Mouse (Mus musculus): ENCODE measurements at regions not wholly inside any gene's neighbourhood (a gene's known extent, or its start where the extent isn't known, plus 50 kb on each side); places are given as distances from the start of the nearest gene placed in this dataset.

- Histone ChIP-seq H3K4me1 (replicated peaks) (no peaks in the 10 kb centered on the region), H3K27ac (no peak overlapping the region), H3K9me3 (replicated peaks) (no peaks in the 10 kb centered on the region), H3K4me2 (no peak overlapping the region), H3K9ac (no peak overlapping the region), H3K27me3 (peaks cover 10% of the 10 kb centered on the region), H3K4me3 (no peak overlapping the region), H3K36me3 (no peaks in the 10 kb centered on the region)
- WGBS = 54% methylated on average over 9 of the region's 9 CpGs
- no peak for ATAC-seq (replicated peaks; ENCODE audit: insufficient number of reproducible peaks, insufficient read depth, low FRiP score, low read depth)
These were observed 76.7 kb downstream of the Trim29 start for GRCm38 (mm10) chr9:43387397-43387796.

GRCm38 (mm10) chr9:43389491-43390083, 78.9 kb downstream of the Trim29 start:
- ATAC-seq (replicated peaks; ENCODE audit: insufficient number of reproducible peaks, insufficient read depth, low FRiP score, low read depth) = no peak
- H3K9me3 ChIP-seq (replicated peaks) = no peaks in the 10 kb centered on the region
- WGBS = 48% methylated on average over 9 of the region's 9 CpGs
- no peaks in the 10 kb centered on the region for H3K36me3 ChIP-seq
- no peak overlapping the region for H3K9ac ChIP-seq
- H3K4me3 ChIP-seq = no peak overlapping the region
- H3K27me3 ChIP-seq = peaks cover 7% of the 10 kb centered on the region
- no peaks in the 10 kb centered on the region for H3K4me1 ChIP-seq (replicated peaks)
- no peak overlapping the region for H3K27ac ChIP-seq
- H3K4me2 ChIP-seq = no peak overlapping the region

- Histone ChIP-seq H3K4me1 (replicated peaks) (no peaks in the 10 kb centered on the region), H3K4me3 (no peak overlapping the region), H3K9ac (no peak overlapping the region), H3K36me3 (no peaks in the 10 kb centered on the region), H3K27me3 (no peaks in the 10 kb centered on the region), H3K27ac (no peak overlapping the region), H3K9me3 (replicated peaks) (no peaks in the 10 kb centered on the region), H3K4me2 (no peak overlapping the region)
- 55% methylated on average over 6 of the region's 6 CpGs for WGBS
- ATAC-seq (replicated peaks; ENCODE audit: insufficient number of reproducible peaks, insufficient read depth, low FRiP score, low read depth) = no peak
These were observed 81.9 kb downstream of the Trim29 start for GRCm38 (mm10) chr9:43392467-43393064.

GRCm38 (mm10) chr9:43394204-43394603, 83.6 kb downstream of the Trim29 start:
- H3K9me3 ChIP-seq (replicated peaks) = no peaks in the 10 kb centered on the region
- H3K27me3 ChIP-seq = no peaks in the 10 kb centered on the region
- H3K4me3 ChIP-seq = no peak overlapping the region
- no peak; the same call in 1 of the 2 replicates for ATAC-seq (replicated peaks; ENCODE audit: insufficient number of reproducible peaks, insufficient read depth, low FRiP score, low read depth)
- H3K4me1 ChIP-seq (replicated peaks) = no peaks in the 10 kb centered on the region
- no peak overlapping the region for H3K9ac ChIP-seq
- H3K27ac ChIP-seq = no peak overlapping the region
- H3K4me2 ChIP-seq = no peak overlapping the region
- 32% methylated on average over 5 of the region's 5 CpGs for WGBS
- no peaks in the 10 kb centered on the region for H3K36me3 ChIP-seq

- Histone ChIP-seq H3K27me3 (no peaks in the 10 kb centered on the region), H3K4me2 (no peak overlapping the region), H3K9ac (no peak overlapping the region), H3K27ac (no peak overlapping the region), H3K4me1 (replicated peaks) (no peaks in the 10 kb centered on the region), H3K9me3 (replicated peaks) (no peaks in the 10 kb centered on the region), H3K4me3 (no peak overlapping the region), H3K36me3 (no peaks in the 10 kb centered on the region)
- ATAC-seq (replicated peaks; ENCODE audit: insufficient number of reproducible peaks, insufficient read depth, low FRiP score, low read depth) = no peak
- 42% methylated on average over 5 of the region's 5 CpGs for WGBS
These were observed 84.6 kb downstream of the Trim29 start for GRCm38 (mm10) chr9:43395209-43395608.

GRCm38 (mm10) chr9:43396566-43396965, 85.9 kb downstream of the Trim29 start:
- no peak overlapping the region for H3K9ac ChIP-seq
- no peaks in the 10 kb centered on the region for H3K27me3 ChIP-seq
- H3K4me3 ChIP-seq = no peak overlapping the region
- no peaks in the 10 kb centered on the region for H3K36me3 ChIP-seq
- no peak for ATAC-seq (replicated peaks; ENCODE audit: insufficient number of reproducible peaks, insufficient read depth, low FRiP score, low read depth)
- no peaks in the 10 kb centered on the region for H3K9me3 ChIP-seq (replicated peaks)
- H3K4me2 ChIP-seq = no peak overlapping the region
- H3K4me1 ChIP-seq (replicated peaks) = no peaks in the 10 kb centered on the region
- H3K27ac ChIP-seq = no peak overlapping the region

- ATAC-seq (replicated peaks; ENCODE audit: insufficient number of reproducible peaks, insufficient read depth, low FRiP score, low read depth) = no peak
- no peaks in the 10 kb centered on the region for H3K36me3 ChIP-seq
- no peak overlapping the region for H3K9ac ChIP-seq
- WGBS = 50% methylated on average over 6 of the region's 6 CpGs
- H3K4me2 ChIP-seq = no peak overlapping the region
- H3K4me3 ChIP-seq = no peak overlapping the region
- no peaks in the 10 kb centered on the region for H3K9me3 ChIP-seq (replicated peaks)
- no peaks in the 10 kb centered on the region for H3K27me3 ChIP-seq
- no peaks in the 10 kb centered on the region for H3K4me1 ChIP-seq (replicated peaks)
- no peak overlapping the region for H3K27ac ChIP-seq
These were observed 97.8 kb downstream of the Trim29 start for GRCm38 (mm10) chr9:43408493-43408892.

GRCm38 (mm10) chr9:43412473-43412872, 101.8 kb downstream of the Trim29 start:
- no peaks in the 10 kb centered on the region for H3K9me3 ChIP-seq (replicated peaks)
- H3K27me3 ChIP-seq = no peaks in the 10 kb centered on the region
- H3K4me3 ChIP-seq = no peak overlapping the region
- ATAC-seq (replicated peaks; ENCODE audit: insufficient number of reproducible peaks, insufficient read depth, low FRiP score, low read depth) = no peak
- no peaks in the 10 kb centered on the region for H3K4me1 ChIP-seq (replicated peaks)
- H3K27ac ChIP-seq = no peak overlapping the region
- 70% methylated on average over 3 of the region's 3 CpGs for WGBS
- no peak overlapping the region for H3K4me2 ChIP-seq
- H3K9ac ChIP-seq = no peak overlapping the region
- H3K36me3 ChIP-seq = no peaks in the 10 kb centered on the region

- peaks cover 27% of the 10 kb centered on the region for H3K27me3 ChIP-seq
- no peak overlapping the region for H3K4me2 ChIP-seq
- ATAC-seq (replicated peaks; ENCODE audit: insufficient number of reproducible peaks, insufficient read depth, low FRiP score, low read depth) = no peak
- H3K4me1 ChIP-seq (replicated peaks) = no peaks in the 10 kb centered on the region; the same call in 1 of the 2 replicates
- H3K9me3 ChIP-seq (replicated peaks) = no peaks in the 10 kb centered on the region
- WGBS = 21% methylated on average over 17 of the region's 17 CpGs
- no peak overlapping the region for H3K4me3 ChIP-seq
- H3K36me3 ChIP-seq = no peaks in the 10 kb centered on the region
- H3K9ac ChIP-seq = no peak overlapping the region
- H3K27ac ChIP-seq = no peak overlapping the region
These were observed 109.5 kb downstream of the Trim29 start for GRCm38 (mm10) chr9:43419993-43420715.

- no peak for ATAC-seq (replicated peaks; ENCODE audit: insufficient number of reproducible peaks, insufficient read depth, low FRiP score, low read depth)
- Histone ChIP-seq H3K4me3 (no peak overlapping the region), H3K9me3 (replicated peaks) (no peaks in the 10 kb centered on the region), H3K36me3 (no peaks in the 10 kb centered on the region), H3K4me1 (replicated peaks) (no peaks in the 10 kb centered on the region; the same call in 1 of the 2 replicates), H3K4me2 (no peak overlapping the region), H3K27ac (no peak overlapping the region), H3K27me3 (no peaks in the 10 kb centered on the region), H3K9ac (no peak overlapping the region)
- 45% methylated on average over 7 of the region's 7 CpGs for WGBS
These were observed 116.4 kb downstream of the Trim29 start for GRCm38 (mm10) chr9:43427007-43427406.

GRCm38 (mm10) chr9:43433953-43434352, 123.3 kb downstream of the Trim29 start:
- Histone ChIP-seq H3K27me3 (no peaks in the 10 kb centered on the region; the same call in 1 of the 2 replicates), H3K36me3 (no peaks in the 10 kb centered on the region), H3K4me2 (no peak overlapping the region), H3K4me1 (replicated peaks) (no peaks in the 10 kb centered on the region), H3K4me3 (no peak overlapping the region), H3K9me3 (replicated peaks) (no peaks in the 10 kb centered on the region), H3K27ac (no peak overlapping the region), H3K9ac (no peak overlapping the region)
- 61% methylated on average over 3 of the region's 3 CpGs for WGBS
- ATAC-seq (replicated peaks; ENCODE audit: insufficient number of reproducible peaks, insufficient read depth, low FRiP score, low read depth) = no peak

- ATAC-seq (replicated peaks; ENCODE audit: insufficient number of reproducible peaks, insufficient read depth, low FRiP score, low read depth) = no peak
- no peak overlapping the region for H3K27ac ChIP-seq
- H3K4me3 ChIP-seq = no peak overlapping the region
- no peak overlapping the region for H3K9ac ChIP-seq
- no peaks in the 10 kb centered on the region for H3K36me3 ChIP-seq
- H3K4me2 ChIP-seq = no peak overlapping the region
- WGBS = 80% methylated on average over 11 of the region's 11 CpGs
- H3K4me1 ChIP-seq (replicated peaks) = no peaks in the 10 kb centered on the region
- no peaks in the 10 kb centered on the region for H3K9me3 ChIP-seq (replicated peaks)
- H3K27me3 ChIP-seq = peaks cover 7% of the 10 kb centered on the region; the same call in 1 of the 2 replicates
These were observed 127.8 kb downstream of the Trim29 start for GRCm38 (mm10) chr9:43438476-43438875.
